Mouse (Mus musculus) midbrain, postnatal 0 days (tissue): ENCODE measurements around the gene Pak3. TPM values are rescaled to one million over a fixed set of nuclear protein-coding genes. Genes with fewer than 3 reads are reported as not detected.

Experiments used
- ATAC-seq: fragments of 200-750 bp; cut with Nextera tagmentation; 2 replicates; pipeline ENCODE4 v1.8.0; 2017; ENCODE audit warnings: moderate number of reproducible peaks, mild to moderate bottlenecking, moderate TSS enrichment, moderate library complexity; ENCODE audit not compliant: low FRiP score
- DNase-seq: peaks from one replicate; pipeline ENCODE4 v3.0.0-alpha.2; 2015; ENCODE audit warnings: low spot score
- H3K27ac ChIP-seq: fragments of 300-500 bp; sonication (generic); 2 replicates; pipeline ENCODE4 v1.5.1; 2014; ENCODE audit warnings: low read depth, mild to moderate bottlenecking, low read length, mixed read lengths
- H3K27me3 ChIP-seq: fragments of 300-500 bp; sonication (generic); 2 replicates; pipeline ENCODE4 v1.6.1; 2014; ENCODE audit warnings: low read length, control low read depth, mixed read lengths; ENCODE audit not compliant: insufficient read depth
- H3K36me3 ChIP-seq: fragments of 300-500 bp; sonication (generic); 2 replicates; pipeline ENCODE4 v1.6.1; 2014; ENCODE audit warnings: low read length, control low read depth, mixed read lengths; ENCODE audit not compliant: insufficient read depth
- H3K4me1 ChIP-seq: fragments of 300-500 bp; sonication (generic); 2 replicates; pipeline ENCODE4 v1.6.1; 2014; ENCODE audit warnings: mild to moderate bottlenecking, control low read depth, antibody characterized with exemption, low read length, mixed read lengths; ENCODE audit not compliant: insufficient read depth
- H3K4me2 ChIP-seq: fragments of 300-500 bp; sonication (generic); 2 replicates; pipeline ENCODE4 v1.6.1; 2014; ENCODE audit warnings: low read depth, mild to moderate bottlenecking, low read length, mixed read lengths; ENCODE audit not compliant: poor library complexity, severe bottlenecking
- H3K4me3 ChIP-seq: fragments of 300-500 bp; sonication (generic); 2 replicates; pipeline ENCODE4 v1.5.1; 2014; ENCODE audit warnings: low read depth, mild to moderate bottlenecking, low read length, moderate library complexity
- H3K9ac ChIP-seq: fragments of 300-500 bp; sonication (generic); replicated peaks from 2 replicates; pipeline ENCODE4 v1.6.1; 2014; ENCODE audit warnings: mild to moderate bottlenecking, low read length, moderate library complexity, mixed read lengths; ENCODE audit not compliant: poor library complexity, severe bottlenecking
- H3K9me3 ChIP-seq: fragments of 300-500 bp; sonication (generic); 2 replicates; pipeline ENCODE4 v1.6.1; 2016; ENCODE audit warnings: low read length, control low read depth
- CTCF ChIP-seq: IDR thresholded peaks from 2 replicates; pipeline ENCODE4 v1.5.1; 2016; ENCODE audit warnings: antibody characterized with exemption, mild to moderate bottlenecking
- WGBS: fragments of 180-500 bp; shearing (Covaris S2); extraction: QIAGEN DNeasy Blood & Tissue Kit; methylation state at CpG from one replicate; pipeline ENCODE4 v1.1.7; 2014; 5-methylcytosine and 5-hydroxymethylcytosine counted together
- polyA plus RNA-seq: library from polyadenylated mRNA; unstranded; fragments of >200 nt; fragmentation: Nextera tagmentation; extraction: Ambion mirVana; gene quantifications from 2 replicates; pipeline ENCODE4 v1.2.1, GENCODE M21; 2015
- total RNA-seq: library from RNA; depleted of rRNA; stranded (reverse); fragments of >200 nt; gene quantifications from 2 replicates; pipeline ENCODE4 v1.2.3, GENCODE M21; 2014

Gene Pak3
- total and polyA plus RNA-seq, 2 experiments from 2014 or later = 286 to 348 TPM

DNA sequence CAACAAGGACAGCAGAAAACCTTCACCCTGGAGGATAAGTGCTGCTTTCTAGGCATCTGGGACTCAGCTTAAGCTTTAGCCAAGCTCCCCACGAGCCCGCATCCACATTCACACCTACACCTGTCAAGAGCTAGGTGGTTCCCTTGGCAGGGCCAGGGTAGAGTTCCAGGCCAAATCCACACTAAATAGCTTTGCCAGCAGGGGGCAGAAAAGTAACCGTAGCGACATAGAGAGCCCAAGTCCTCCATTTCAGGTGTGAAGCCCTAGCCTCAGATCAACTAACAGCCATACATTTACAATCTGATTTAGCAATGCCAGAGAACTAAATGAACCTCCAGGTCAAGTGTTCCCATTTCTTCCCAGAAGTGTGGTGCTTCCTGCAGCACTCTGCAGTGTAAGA, 148.6 kb downstream of the Pak3 start:
- Histone ChIP-seq H3K4me2 (peak overlapping the region; percentile 48), H3K36me3 (no peaks in the 10 kb centered on the region), H3K4me1 (0 out of 2 replicates have a peak, but pooled peaks cover 3% of the 10 kb centered on the region), H3K4me3 (peak overlapping the region; percentile 13; the same call in 1 of the 2 replicates), H3K9ac (no peak overlapping the region), H3K9me3 (no peaks in the 10 kb centered on the region), H3K27ac (no peak overlapping the region), H3K27me3 (no peaks in the 10 kb centered on the region)
- ATAC-seq (no peak), DNase-seq (no peak)
- WGBS = 38% methylated on average over 4 of the region's 4 CpGs
- peak; percentile 59 for TF ChIP-seq CTCF

DNA sequence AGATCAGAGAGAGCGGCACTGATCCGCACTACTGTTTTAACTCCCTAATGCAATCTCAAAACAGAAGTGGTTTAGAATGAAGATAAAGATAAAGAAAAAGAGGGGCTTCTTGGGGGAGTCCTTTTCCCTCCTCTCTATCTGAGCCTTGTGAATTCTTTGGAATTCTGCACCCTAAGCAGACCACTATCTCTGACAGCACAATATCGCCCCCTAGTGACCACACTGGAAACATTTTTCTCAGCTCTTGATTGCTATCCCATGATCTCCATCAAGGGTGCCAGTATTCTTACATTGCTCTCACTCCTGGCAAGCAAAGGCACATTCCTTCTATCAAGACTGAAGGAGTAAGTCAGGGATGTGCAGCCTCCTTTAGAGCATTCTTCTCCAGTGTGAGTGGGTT, 149.9 kb downstream of the Pak3 start:
- peak; percentile 83 for TF ChIP-seq CTCF
- no peak overlapping the region for H3K27ac ChIP-seq
- DNase-seq (peak; percentile 83), ATAC-seq (no peak)
- 38% methylated on average over 3 of the region's 3 CpGs for WGBS
- H3K4me3 ChIP-seq = no peak overlapping the region
- H3K4me1 ChIP-seq = 0 out of 2 replicates have a peak, but pooled peaks cover 3% of the 10 kb centered on the region
- no peaks in the 10 kb centered on the region for H3K9me3 ChIP-seq
- no peaks in the 10 kb centered on the region for H3K36me3 ChIP-seq
- no peaks in the 10 kb centered on the region for H3K27me3 ChIP-seq
- H3K4me2 ChIP-seq = no peak overlapping the region
- H3K9ac ChIP-seq = no peak overlapping the region

DNA sequence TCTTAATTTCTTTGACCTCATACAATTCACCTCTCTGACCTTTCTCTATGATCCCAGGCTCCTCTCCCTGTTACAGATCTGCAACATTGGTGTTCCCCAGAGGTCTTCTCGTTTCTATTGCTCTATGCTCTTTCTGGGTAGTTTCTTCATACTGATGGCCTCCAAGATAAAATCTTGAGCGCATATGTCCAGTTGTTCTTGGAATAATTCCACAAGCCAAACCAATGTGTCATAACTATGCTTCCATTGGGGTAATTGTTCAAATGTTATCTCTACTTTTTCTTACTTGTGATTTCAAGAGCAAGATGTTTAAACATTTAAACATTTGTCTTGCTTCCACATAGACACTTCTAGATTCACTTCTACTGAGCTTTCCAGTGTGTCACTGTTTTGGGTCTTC, 160.2 kb downstream of the Pak3 start:
- Histone ChIP-seq H3K27me3 (no peaks in the 10 kb centered on the region), H3K9ac (no peak overlapping the region), H3K9me3 (no peaks in the 10 kb centered on the region), H3K27ac (no peak overlapping the region), H3K4me2 (no peak overlapping the region), H3K4me3 (no peak overlapping the region), H3K4me1 (no peaks in the 10 kb centered on the region), H3K36me3 (no peaks in the 10 kb centered on the region)
- ATAC-seq (no peak), DNase-seq (no peak)
- TF ChIP-seq CTCF = no peak
- WGBS = 77% methylated on average over 2 of the region's 2 CpGs

DNA sequence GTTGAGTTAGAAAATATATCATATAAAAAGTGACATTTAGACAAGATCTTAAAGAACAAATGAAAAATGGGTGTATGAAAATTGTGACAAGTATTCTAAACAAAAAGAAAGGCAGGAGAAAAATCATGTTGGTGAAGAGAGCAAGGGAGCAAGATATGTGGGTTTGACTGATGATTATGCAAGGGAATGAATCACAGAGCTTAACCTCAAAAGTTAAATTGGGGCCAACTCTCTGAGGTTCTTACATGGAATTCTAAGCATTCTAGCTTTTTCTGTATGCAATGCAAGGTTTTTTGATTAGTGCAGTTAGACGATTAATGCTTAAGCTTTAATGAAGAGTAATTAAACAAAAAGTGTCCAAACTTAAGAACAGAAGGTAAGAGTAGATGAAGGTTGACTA, 203.9 kb downstream of the Pak3 start:
- H3K4me1 ChIP-seq = no peaks in the 10 kb centered on the region
- no peak for ATAC-seq
- no peak for DNase-seq
- no peak for TF ChIP-seq CTCF
- no peak overlapping the region for H3K4me3 ChIP-seq
- H3K27me3 ChIP-seq = no peaks in the 10 kb centered on the region
- no peak overlapping the region for H3K27ac ChIP-seq
- no peak overlapping the region for H3K4me2 ChIP-seq
- H3K9me3 ChIP-seq = no peaks in the 10 kb centered on the region
- H3K36me3 ChIP-seq = no peaks in the 10 kb centered on the region
- H3K9ac ChIP-seq = no peak overlapping the region
- 86% methylated on average over 1 of the region's 1 CpGs for WGBS

DNA sequence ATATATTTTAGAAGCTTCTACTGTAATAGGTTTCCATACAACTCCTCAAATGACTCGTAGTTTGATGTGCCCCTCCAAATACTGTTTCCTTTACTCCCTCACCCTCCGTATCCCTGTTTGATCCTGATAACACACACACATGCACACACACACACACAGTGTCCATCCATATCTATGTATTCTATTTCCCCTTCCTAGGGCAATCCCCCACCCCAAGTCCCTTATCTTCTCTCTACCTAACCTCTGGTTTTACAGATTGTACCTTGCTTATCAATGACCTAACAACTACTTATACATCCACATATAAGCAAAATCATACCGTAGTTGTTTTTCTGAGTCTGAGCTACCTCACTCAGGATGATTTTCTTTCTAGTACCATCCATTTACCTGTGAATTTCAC, 207.0 kb downstream of the Pak3 start:
- 99% methylated on average over 3 of the region's 3 CpGs for WGBS
- Histone ChIP-seq H3K4me1 (no peaks in the 10 kb centered on the region), H3K27ac (no peak overlapping the region), H3K4me3 (no peak overlapping the region), H3K36me3 (no peaks in the 10 kb centered on the region), H3K4me2 (no peak overlapping the region), H3K27me3 (no peaks in the 10 kb centered on the region), H3K9me3 (no peaks in the 10 kb centered on the region), H3K9ac (no peak overlapping the region)
- ATAC-seq (no peak), DNase-seq (no peak)
- TF ChIP-seq CTCF = no peak

DNA sequence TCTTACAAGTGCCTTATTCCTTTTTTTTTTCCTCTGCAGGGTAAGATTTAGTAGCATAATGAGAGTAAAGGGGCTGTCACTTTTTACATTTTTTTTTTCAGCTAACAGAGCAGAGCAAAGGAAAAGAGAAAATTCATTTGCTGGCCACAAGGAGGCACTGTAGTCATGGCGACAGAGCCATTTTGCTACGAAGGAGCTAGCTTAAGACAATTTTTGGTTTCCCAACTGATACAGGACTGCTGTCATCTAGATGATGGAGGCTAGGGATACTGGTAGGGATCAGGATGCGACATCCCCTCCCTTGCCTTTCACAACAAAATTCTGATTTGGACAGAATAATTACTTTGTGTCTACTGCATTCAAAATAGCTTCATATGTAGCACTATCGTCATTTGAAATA, 217.6 kb downstream of the Pak3 start:
- no peaks in the 10 kb centered on the region; the same call in 1 of the 2 replicates for H3K36me3 ChIP-seq
- TF ChIP-seq CTCF = peak; percentile 71
- ATAC-seq (no peak), DNase-seq (peak; percentile 11)
- 36% methylated on average over 4 of the region's 4 CpGs for WGBS
- no peak overlapping the region for H3K4me3 ChIP-seq
- H3K9ac ChIP-seq = no peak overlapping the region
- no peaks in the 10 kb centered on the region for H3K4me1 ChIP-seq
- no peaks in the 10 kb centered on the region for H3K27me3 ChIP-seq
- H3K27ac ChIP-seq = no peak overlapping the region
- no peaks in the 10 kb centered on the region for H3K9me3 ChIP-seq
- no peak overlapping the region for H3K4me2 ChIP-seq
